Mouse (Mus musculus) T-cell, adult 2 months (primary cell): Measurements from ENCODE around the gene Vmn1r179.
"Not testable (repeated sequence)": the region's sequence is repeated elsewhere in the genome, so short reads cannot be mapped to it uniquely, and the experiment has no call there.

Experiments
- DNase-seq: peaks from one replicate; pipeline ENCODE4 v3.0.0; 2022; ENCODE audit warnings: low spot score

The Vmn1r179 gene

GRCm38 (mm10) chr7:23926678-23927077 lies at the start of gene Vmn1r179:
Gene Vmn1r179 (plus strand): TSS chr7:23926978.
- DNase-seq, result no peak

GRCm38 (mm10) chr7:23891709-23892108 lies 35.1 kb upstream of the Vmn1r179 start, which contains the start of gene Vmn1r178:
Gene Vmn1r178 (plus strand): TSS chr7:23892009.
- no peak for DNase-seq

- DNase-seq, result no peak
Observed at GRCm38 (mm10) chr7:23950332-23950731, 23.6 kb downstream of the Vmn1r179 start, which contains the start of gene Vmn1r180. Gene Vmn1r180 (plus strand): TSS chr7:23950632.

GRCm38 (mm10) chr7:23968044-23968443 lies 41.3 kb downstream of the Vmn1r179 start:
- not testable (repeated sequence) for DNase-seq

- not testable (repeated sequence) for DNase-seq
Observed at GRCm38 (mm10) chr7:23974315-23974714, 47.5 kb downstream of the Vmn1r179 start, which contains the start of gene Vmn1r181. Gene Vmn1r181 (plus strand): TSS chr7:23974615.
